Mouse (Mus musculus): ENCODE measurements around the gene Acbd3.

The Acbd3 gene

GRCm38 (mm10) chr1:180725704-180726179 lies at the start of gene Acbd3:
Gene Acbd3, plus strand, starts transcription at chr1:180726043.
- DNase-seq (ENCODE audit: low read depth, low spot score), result peak; percentile 82

GRCm38 (mm10) chr1:180691284-180691683 lies 34.6 kb upstream of the Acbd3 start:
- DNase-seq (ENCODE audit: low read depth, low spot score), result no peak

- DNase-seq (ENCODE audit: low read depth, low spot score), result no peak
These were observed 29.1 kb upstream of the Acbd3 start, which contains the start of gene Mixl1 for GRCm38 (mm10) chr1:180696626-180697352. Gene Mixl1, minus strand, starts transcription at chr1:180697034.

- DNase-seq (ENCODE audit: low read depth, low spot score), result no peak
These were observed 27.8 kb upstream of the Acbd3 start for GRCm38 (mm10) chr1:180698063-180698462.

GRCm38 (mm10) chr1:180703400-180703799 lies 22.4 kb upstream of the Acbd3 start:
- DNase-seq (ENCODE audit: low read depth, low spot score), result no peak

GRCm38 (mm10) chr1:180707368-180707767 lies 18.5 kb upstream of the Acbd3 start:
- no peak for DNase-seq (ENCODE audit: low read depth, low spot score)

- no peak for DNase-seq (ENCODE audit: low read depth, low spot score)
These were observed 18.0 kb upstream of the Acbd3 start for GRCm38 (mm10) chr1:180707813-180708212.

- DNase-seq (ENCODE audit: low read depth, low spot score), result no peak
These were observed 16.7 kb upstream of the Acbd3 start for GRCm38 (mm10) chr1:180708935-180709776.

GRCm38 (mm10) chr1:180718756-180719155 lies 7.1 kb upstream of the Acbd3 start:
- DNase-seq (ENCODE audit: low read depth, low spot score), result no peak

- no peak for DNase-seq (ENCODE audit: low read depth, low spot score)
These were observed 6.4 kb upstream of the Acbd3 start for GRCm38 (mm10) chr1:180719483-180719882.

- DNase-seq (ENCODE audit: low read depth, low spot score), result peak; percentile 52
These were observed 5.7 kb upstream of the Acbd3 start for GRCm38 (mm10) chr1:180719951-180720689.

- DNase-seq (ENCODE audit: low read depth, low spot score), result no peak
These were observed 3.2 kb upstream of the Acbd3 start for GRCm38 (mm10) chr1:180722608-180723007.

GRCm38 (mm10) chr1:180723701-180724238 lies 2.1 kb upstream of the Acbd3 start:
- no peak for DNase-seq (ENCODE audit: low read depth, low spot score)

- no peak for DNase-seq (ENCODE audit: low read depth, low spot score)
These were observed 340 bp downstream of the Acbd3 start for GRCm38 (mm10) chr1:180726183-180726582.

GRCm38 (mm10) chr1:180729231-180729630 lies 3.4 kb downstream of the Acbd3 start:
- no peak for DNase-seq (ENCODE audit: low read depth, low spot score)

- DNase-seq (ENCODE audit: low read depth, low spot score), result no peak
These were observed 22.0 kb downstream of the Acbd3 start for GRCm38 (mm10) chr1:180747827-180748226.

GRCm38 (mm10) chr1:180752115-180752514 lies 26.3 kb downstream of the Acbd3 start:
- DNase-seq (ENCODE audit: low read depth, low spot score), result no peak

- DNase-seq (ENCODE audit: low read depth, low spot score), result no peak
These were observed 28.5 kb downstream of the Acbd3 start for GRCm38 (mm10) chr1:180754376-180754775.

GRCm38 (mm10) chr1:180756711-180757110 lies 30.9 kb downstream of the Acbd3 start:
- DNase-seq (ENCODE audit: low read depth, low spot score), result no peak

GRCm38 (mm10) chr1:180757252-180757955 lies 31.6 kb downstream of the Acbd3 start:
- DNase-seq (ENCODE audit: low read depth, low spot score), result no peak

- no peak for DNase-seq (ENCODE audit: low read depth, low spot score)
These were observed 32.2 kb downstream of the Acbd3 start for GRCm38 (mm10) chr1:180757956-180758520.

All from c-Kit-negative CD71-positive TER-119-positive erythroid progenitor cells, embryonic 14.5 days (primary cell).